Mouse (Mus musculus) layer of hippocampus, postnatal 36 days (tissue): ENCODE measurements around the gene Gm2431. TPM values are rescaled to one million over a fixed set of nuclear protein-coding genes. Genes with fewer than 3 reads are reported as not detected.

ENCODE experiments used
- total RNA-seq, 2 experiments: library from RNA; stranded (reverse); gene quantifications; 2 replicates each; pipeline ENCODE4 v1.2.3; 2021

Gene Gm2431
- total RNA-seq, 2 experiments from 2014 or later: not detected

Other genes with a start within 250 kb of the Gm2431 start
- 10 to 100 TPM; 28.4 to 29.9 TPM for gene Mob2, start 197.3 kb downstream of the Gm2431 start, total RNA-seq
- 100 to 1,000 TPM; 123 to 125 TPM for gene Dusp8, start 162.5 kb downstream of the Gm2431 start, total RNA-seq
- not detected for gene Gm45618, start 137.6 kb downstream of the Gm2431 start, total RNA-seq
- not detected for gene Gm39115, start 122.3 kb downstream of the Gm2431 start, total RNA-seq
- not detected for gene Gm45337, start 113.7 kb downstream of the Gm2431 start, total RNA-seq
- not detected for gene Gm29735, start 101.2 kb downstream of the Gm2431 start, total RNA-seq
- not detected for gene Gm4553, start 92.6 kb downstream of the Gm2431 start, total RNA-seq
- not detected for gene Krtap5-2, start 82.3 kb downstream of the Gm2431 start, total RNA-seq
- not detected for gene Gm10153, start 68.0 kb downstream of the Gm2431 start, total RNA-seq
- gene Krtap5-3, start 57.0 kb downstream of the Gm2431 start, total RNA-seq: not detected
- not detected for gene Gm7579, start 46.5 kb downstream of the Gm2431 start, total RNA-seq
- gene Krtap5-5, start 28.4 kb downstream of the Gm2431 start, total RNA-seq: not detected
- gene Gm40460, start 17.3 kb downstream of the Gm2431 start, total RNA-seq: not detected
- not detected for gene Gm4559, start 16.0 kb upstream of the Gm2431 start, total RNA-seq
- gene Krtap5-1, start 38.8 kb upstream of the Gm2431 start, total RNA-seq: not detected
- not detected for gene Krtap5-4, start 45.2 kb upstream of the Gm2431 start, total RNA-seq
- gene Ifitm10, start 115.4 kb upstream of the Gm2431 start, total RNA-seq: 10 to 100 TPM; 34.2 to 35.7 TPM
- not detected for gene Gm49369, start 124.3 kb upstream of the Gm2431 start, total RNA-seq
- 100 to 1,000 TPM; 289 to 292 TPM for gene Ctsd, start 129.7 kb upstream of the Gm2431 start, total RNA-seq
- gene Syt8, start 176.5 kb upstream of the Gm2431 start, total RNA-seq: not detected
- gene Tnni2, start 183.5 kb upstream of the Gm2431 start, total RNA-seq: not detected
- 1 to 10 TPM; 1.2 to 3.4 TPM for gene Lsp1, start 202.5 kb upstream of the Gm2431 start, total RNA-seq
- not detected for gene Tnnt3, start 240.5 kb upstream of the Gm2431 start, total RNA-seq